Comparison of ENCODE assay signal across 9 mouse cellular contexts in the genomic region with DNA sequence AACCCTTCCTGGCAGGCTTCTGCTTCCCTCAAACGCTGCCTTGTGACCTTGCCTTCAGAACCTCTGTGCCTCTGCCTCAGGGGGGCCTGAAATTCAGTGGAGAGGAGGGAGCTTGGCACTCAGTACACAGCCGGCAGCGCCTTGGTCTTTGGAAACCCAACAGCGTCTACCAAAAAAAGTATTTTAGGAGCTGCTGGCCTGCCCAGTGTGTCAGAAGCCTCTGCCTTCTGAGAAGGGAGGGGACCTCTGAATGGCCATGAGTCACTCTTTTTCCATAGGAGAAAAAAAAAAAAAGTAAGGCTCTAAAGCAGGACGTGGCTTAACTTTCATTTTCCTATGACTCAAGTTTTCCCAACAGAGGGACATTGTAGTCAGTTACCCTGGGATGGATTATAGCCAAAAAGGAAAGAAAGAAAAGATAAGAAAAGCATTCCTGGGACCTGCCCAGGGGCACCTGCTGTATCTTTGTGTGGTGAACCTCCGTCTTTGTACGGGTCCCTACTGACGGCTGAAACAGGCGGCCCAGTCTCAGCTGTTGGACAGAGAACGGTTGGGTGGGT.
DNase-seq lines count a peak whose midpoint lies in the region; ATAC-seq and TF ChIP-seq lines count a peak whose summit lies in the region.
"Had no signal": no experiment of that assay in that cellular context is flagged by ENCODE, and none has a peak within 500 bp of the region (broad histone marks: within the 10 kb centered on the region; RNA-seq: fewer than 3 reads in every experiment).

No protein-coding gene starts in this region.

- peak; percentile 14 for DNase-seq in kidney, adult 2 months
- peak; percentile 73 for DNase-seq in adrenal gland, postnatal 10 days
- peak; percentile 47 for DNase-seq in lung, postnatal 36 days
- no peak for DNase-seq in right cerebral cortex, postnatal 25 days
- no peak for DNase-seq in cerebellum, postnatal 4 days (ENCODE audit: low spot score in 2 of 2)

- H3K36me3 ChIP-seq in kidney, adult 2 months (ENCODE audit: control insufficient read depth, insufficient read depth, low read length): no peaks in the 10 kb centered on the region
- H3K36me3 ChIP-seq in kidney, embryonic 15.5 days: peaks cover 5% of the 10 kb centered on the region; the same call in 1 of the 2 replicates
- peaks cover 32% of the 10 kb centered on the region for H3K36me3 ChIP-seq in heart, embryonic 14.5 days (ENCODE audit: control insufficient read depth, insufficient read depth, low read length)
- H3K36me3 ChIP-seq in kidney, embryonic 16.5 days (ENCODE audit: insufficient read depth, low read length): 0 out of 2 replicates have a peak, but pooled peaks cover 3% of the 10 kb centered on the region

- no peak overlapping the region for H3K4me3 ChIP-seq in kidney, adult 2 months (ENCODE audit: insufficient read depth, low read depth, low read length)
- H3K4me3 ChIP-seq in kidney, embryonic 15.5 days (replicated peaks): no peak overlapping the region
- no peak overlapping the region for H3K4me3 ChIP-seq in heart, embryonic 14.5 days (ENCODE audit: control insufficient read depth in 1 of 2, insufficient read depth in 1 of 2, low read depth in 1 of 2, low read length in 2 of 2)
- H3K4me3 ChIP-seq in kidney, embryonic 16.5 days (ENCODE audit: low read length): no peak overlapping the region
- H3K4me3 ChIP-seq: erythroblast, embryonic 14.5 days had no signal

- no peak for TF ChIP-seq POLR2A in kidney, adult 2 months (IDR thresholded peaks at IDR 0.05; ENCODE audit: low read depth, low read length)

- no peaks in the 10 kb centered on the region for H3K9me3 ChIP-seq in kidney, embryonic 15.5 days (replicated peaks)
- H3K9me3 ChIP-seq in heart, embryonic 14.5 days (ENCODE audit: control insufficient read depth, low read length): no peaks in the 10 kb centered on the region
- no peaks in the 10 kb centered on the region for H3K9me3 ChIP-seq in kidney, embryonic 16.5 days (ENCODE audit: low read length)

- H3K4me1 ChIP-seq in kidney, adult 2 months (ENCODE audit: control insufficient read depth, insufficient read depth, low read length): no peaks in the 10 kb centered on the region
- no peaks in the 10 kb centered on the region for H3K4me1 ChIP-seq in kidney, embryonic 15.5 days
- peaks cover 14 to 15% of the 10 kb centered on the region in 2 experiments for H3K4me1 ChIP-seq in heart, embryonic 14.5 days (ENCODE audit: control insufficient read depth in 2 of 2, insufficient read depth in 2 of 2, low read length in 2 of 2)
- no peaks in the 10 kb centered on the region for H3K4me1 ChIP-seq in kidney, embryonic 16.5 days (ENCODE audit: insufficient read depth, low read length)

- H3K27ac ChIP-seq in kidney, adult 2 months (ENCODE audit: insufficient read depth, low read depth, low read length): no peak overlapping the region
- no peak overlapping the region for H3K27ac ChIP-seq in kidney, embryonic 15.5 days
- H3K27ac ChIP-seq in heart, embryonic 14.5 days (replicated peaks in 1 of 2; ENCODE audit: control insufficient read depth in 1 of 2, insufficient read depth in 1 of 2, low read depth in 2 of 2, low read length in 2 of 2): peak overlapping the region; percentile 84 to 97
- H3K27ac ChIP-seq in kidney, embryonic 16.5 days (ENCODE audit: low read length): no peak overlapping the region

- H3K4me2 ChIP-seq in kidney, embryonic 15.5 days: no peak overlapping the region
- H3K4me2 ChIP-seq in heart, embryonic 14.5 days (ENCODE audit: low read length): peak overlapping the region; percentile 53
- H3K4me2 ChIP-seq in kidney, embryonic 16.5 days (replicated peaks; ENCODE audit: low read depth, low read length): no peak overlapping the region

- H3K27me3 ChIP-seq in kidney, adult 2 months (replicated peaks; ENCODE audit: control insufficient read depth, insufficient read depth, low read length): no peaks in the 10 kb centered on the region
- no peaks in the 10 kb centered on the region for H3K27me3 ChIP-seq in kidney, embryonic 15.5 days
- H3K27me3 ChIP-seq in heart, embryonic 14.5 days (ENCODE audit: control insufficient read depth, insufficient read depth, low read length): no peaks in the 10 kb centered on the region
- no peaks in the 10 kb centered on the region for H3K27me3 ChIP-seq in kidney, embryonic 16.5 days (ENCODE audit: insufficient read depth, low read length)

- no peak for TF ChIP-seq CTCF in kidney, adult 2 months (conservative IDR thresholded peaks at IDR 0.05; ENCODE audit: insufficient read depth, insufficient read length, low read depth, low read length)

- H3K9ac ChIP-seq in kidney, embryonic 15.5 days: no peak overlapping the region
- peak overlapping the region; percentile 38; the same call in 1 of the 2 replicates for H3K9ac ChIP-seq in heart, embryonic 14.5 days (ENCODE audit: low read length)
- H3K9ac ChIP-seq in kidney, embryonic 16.5 days (replicated peaks; ENCODE audit: low read length): no peak overlapping the region

- no peak for ATAC-seq in kidney, embryonic 15.5 days (replicated peaks; ENCODE audit: low FRiP score)
- peak; percentile 69 for ATAC-seq in heart, embryonic 14.5 days (ENCODE audit: insufficient number of reproducible peaks, insufficient read depth, low FRiP score, low read depth)
- no peak; the same call in 1 of the 2 replicates for ATAC-seq in kidney, embryonic 16.5 days (ENCODE audit: low FRiP score, low TSS enrichment)

- 57% methylated on average over 10 of the region's 10 CpGs for WGBS in kidney, adult 2 months
- 65% methylated on average over 10 of the region's 10 CpGs for WGBS in kidney, embryonic 15.5 days
- WGBS in heart, embryonic 14.5 days: 23% methylated on average over 10 of the region's 10 CpGs
- 64% methylated on average over 10 of the region's 10 CpGs for WGBS in kidney, embryonic 16.5 days

Comparison
In these comparisons a context has a peak if more than half of its experiments do, and no peak if none do; other contexts are left out.
1. DNase-seq: peak in kidney, adult 2 months (single experiment), adrenal gland, postnatal 10 days (single experiment) and lung, postnatal 36 days (single experiment); none in right cerebral cortex, postnatal 25 days (single experiment) and cerebellum, postnatal 4 days (0 of 2).
2. H3K27ac ChIP-seq: peak in heart, embryonic 14.5 days (2 of 2); none in kidney, adult 2 months (single experiment), kidney, embryonic 15.5 days (single experiment) and kidney, embryonic 16.5 days (single experiment).